Mouse (Mus musculus) lung, postnatal 10 days (tissue): Measurements from ENCODE around the gene Tpbpa.
"Not testable (repeated sequence)": the region's sequence is repeated elsewhere in the genome, so short reads cannot be mapped to it uniquely, and the experiment has no call there.

Experiments
- DNase-seq: peaks from one replicate; pipeline ENCODE4 v3.0.0; 2021

The Tpbpa gene

DNA sequence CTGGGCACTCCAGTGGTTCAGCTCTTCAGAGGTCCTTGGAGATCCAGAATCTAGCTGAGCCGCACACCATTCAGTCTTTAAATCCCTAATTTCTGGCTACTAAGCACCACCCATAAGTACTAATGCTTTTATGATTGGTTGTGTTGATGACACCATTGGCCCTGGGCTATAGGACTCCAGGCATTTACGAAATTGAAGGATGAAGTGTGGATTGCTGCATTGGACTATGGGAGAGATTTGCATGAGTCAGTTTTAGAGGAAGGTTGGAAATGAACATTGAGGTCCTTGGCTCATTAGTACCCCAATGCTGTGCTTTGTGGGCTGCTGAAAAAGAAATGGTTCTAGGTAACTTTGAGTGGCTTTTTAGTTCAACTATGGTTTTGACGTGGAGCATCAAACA, at the start of gene Tpbpa:
Gene Tpbpa (minus strand): TSS at position 101 of the 400 bp plus-strand sequence.
- DNase-seq, result not testable (repeated sequence)

DNA sequence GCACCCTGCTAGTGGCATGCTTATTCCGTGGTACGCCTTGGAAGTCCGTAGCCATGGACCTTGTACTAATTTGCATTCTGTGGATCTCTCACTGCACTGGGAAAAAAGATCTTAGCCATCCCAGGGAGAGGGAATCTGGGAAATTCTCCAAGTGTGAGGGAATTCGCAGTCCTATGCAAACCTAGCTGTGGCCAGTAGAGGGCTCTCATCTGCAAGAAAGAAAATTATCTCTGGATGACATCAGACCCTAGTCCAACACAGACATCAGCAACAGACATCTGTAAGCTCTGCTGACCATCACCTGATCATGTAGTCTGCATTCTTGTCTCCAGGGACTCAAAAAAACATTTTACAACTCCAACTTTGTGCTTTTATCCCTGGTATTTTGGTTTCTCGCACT, 45.1 kb upstream of the Tpbpa start:
- DNase-seq, result not testable (repeated sequence)

DNA sequence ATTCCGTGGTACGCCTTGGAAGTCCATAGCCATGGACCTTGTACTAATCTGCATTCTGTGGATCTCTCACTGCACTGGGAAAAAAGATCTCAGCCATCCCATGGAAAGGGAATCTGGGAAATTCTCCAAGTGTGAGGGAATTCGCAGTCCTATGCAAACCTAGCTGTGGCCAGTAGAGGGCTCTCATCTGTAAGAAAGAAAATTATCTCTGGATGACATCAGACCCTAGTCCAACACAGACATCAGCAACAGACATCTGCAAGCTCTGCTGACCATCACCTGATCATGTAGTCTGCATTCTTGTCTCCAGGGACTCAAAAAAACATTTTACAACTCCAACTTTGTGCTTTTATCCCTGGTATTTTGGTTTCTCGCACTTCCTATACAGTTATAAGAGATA, 30.5 kb upstream of the Tpbpa start:
- DNase-seq, result not testable (repeated sequence)

DNA sequence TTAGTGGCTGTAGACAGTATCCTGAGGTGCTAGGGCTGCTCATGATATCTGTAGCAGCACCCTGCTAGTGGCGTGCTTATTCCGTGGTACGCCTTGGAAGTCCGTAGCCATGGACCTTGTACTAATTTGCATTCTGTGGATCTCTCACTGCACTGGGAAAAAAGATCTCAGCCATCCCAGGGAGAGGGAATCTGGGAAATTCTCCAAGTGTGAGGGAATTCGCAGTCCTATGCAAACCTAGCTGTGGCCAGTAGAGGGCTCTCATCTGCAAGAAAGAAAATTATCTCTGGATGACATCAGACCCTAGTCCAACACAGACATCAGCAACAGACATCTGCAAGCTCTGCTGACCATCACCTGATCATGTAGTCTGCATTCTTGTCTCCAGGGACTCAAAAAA, 22.2 kb upstream of the Tpbpa start:
- DNase-seq, result peak; percentile 2

DNA sequence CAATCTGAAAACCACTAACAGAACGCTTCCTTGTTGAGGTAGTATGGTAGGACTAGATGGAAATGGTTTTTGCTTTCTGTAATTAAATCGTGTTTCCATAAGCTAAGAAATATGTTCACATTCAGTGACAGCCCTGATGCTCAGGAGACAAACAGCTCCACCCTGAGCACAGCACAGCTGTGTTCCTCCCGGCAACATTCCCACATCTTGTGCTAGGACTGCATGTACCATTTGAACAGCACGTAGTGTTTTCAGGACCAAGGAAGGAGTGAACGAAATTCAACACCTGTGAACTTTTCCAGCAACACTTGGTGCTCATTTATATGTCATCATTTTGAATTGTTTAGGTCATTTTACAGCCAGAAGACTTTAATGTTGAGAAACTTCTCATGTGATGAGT, 19.9 kb upstream of the Tpbpa start:
- no peak for DNase-seq

DNA sequence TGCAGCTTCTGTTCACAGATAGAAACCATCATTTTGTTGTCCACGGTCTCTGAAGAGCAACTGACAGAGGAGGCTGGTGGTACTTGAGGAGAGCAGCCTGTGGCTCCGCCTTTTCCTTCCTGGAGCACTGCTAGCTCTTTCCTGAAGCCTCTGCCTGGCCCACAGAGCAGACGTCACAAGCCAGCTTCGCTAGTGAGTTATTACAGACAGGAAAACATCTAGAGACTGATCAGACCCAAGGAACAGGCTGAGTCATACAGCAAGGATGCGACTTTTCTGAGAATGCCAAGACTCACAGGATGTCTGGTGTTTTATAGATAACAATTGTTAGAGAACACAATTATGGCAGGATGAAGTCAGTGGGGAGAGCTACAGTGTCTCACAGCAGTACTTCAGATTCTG, 5.3 kb downstream of the Tpbpa start, which contains the start of the genes Gm49391 and Ctla2a:
Gene Gm49391 (minus strand): TSS at position 72 of the 402 bp plus-strand sequence.
Gene Ctla2a (minus strand): TSS at position 126 of the 402 bp plus-strand sequence.
- peak; percentile 76 for DNase-seq

DNA sequence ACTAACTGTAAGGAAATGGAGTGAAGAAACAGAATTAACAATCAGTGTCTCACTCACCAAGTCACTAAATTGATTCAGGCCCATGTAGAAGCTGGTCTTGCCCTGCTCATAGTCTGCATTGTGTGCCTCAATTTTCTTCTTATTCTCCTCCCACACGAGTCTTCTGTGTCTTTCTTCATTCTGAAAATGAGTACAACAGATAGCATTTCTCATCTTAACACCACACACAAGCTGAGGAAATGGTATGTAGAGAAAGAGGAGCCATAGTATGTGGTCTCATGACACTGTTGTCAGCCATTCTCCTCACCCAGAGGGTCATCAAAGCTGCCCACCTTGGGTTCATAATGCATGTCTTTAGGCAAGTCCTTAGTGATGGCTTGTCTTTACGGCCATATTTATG, 6.3 kb downstream of the Tpbpa start, which contains the start of gene Gm49393:
Gene Gm49393 (minus strand): TSS at position 101 of the 400 bp plus-strand sequence.
- DNase-seq, result not testable (repeated sequence)

DNA sequence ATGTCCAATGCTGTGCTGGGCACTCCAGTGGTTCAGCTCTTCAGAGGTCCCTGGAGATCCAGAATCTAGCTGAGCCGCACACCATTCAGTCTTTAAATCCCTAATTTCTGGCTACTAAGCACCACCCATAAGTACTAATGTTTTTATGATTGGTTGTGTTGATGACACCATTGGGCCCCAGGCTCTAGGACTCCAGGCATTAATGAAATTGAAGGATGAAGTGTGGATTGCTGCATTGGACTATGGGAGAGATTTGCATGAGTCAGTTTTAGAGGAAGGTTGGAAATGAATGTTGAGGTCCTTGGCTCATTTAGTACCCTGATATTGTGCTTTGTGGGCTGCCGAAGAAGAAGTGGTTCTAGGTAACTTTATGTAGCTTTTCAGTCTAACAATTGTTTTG, 37.0 kb downstream of the Tpbpa start, which contains the start of gene Tpbpb:
Gene Tpbpb (minus strand): TSS at position 101 of the 400 bp plus-strand sequence.
- not testable (repeated sequence) for DNase-seq

DNA sequence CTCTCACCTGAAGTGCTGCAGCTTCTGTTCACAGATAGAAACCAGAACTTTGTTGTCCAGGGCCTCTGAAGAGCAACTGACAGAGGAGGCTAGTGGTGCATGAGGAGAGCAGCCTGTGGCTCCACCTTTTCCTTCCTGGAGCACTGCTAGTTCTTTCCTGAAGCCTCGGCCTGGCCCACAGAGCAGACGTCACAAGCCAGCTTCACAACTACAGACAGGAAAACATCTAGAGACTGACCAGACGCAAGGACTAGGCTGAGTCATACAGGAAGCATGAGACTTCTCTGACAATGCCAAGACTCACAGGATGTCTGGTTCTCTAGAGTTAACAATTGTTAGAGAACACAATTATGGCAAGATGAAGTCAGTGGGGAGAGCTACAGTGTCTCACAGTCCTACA, 44.5 kb downstream of the Tpbpa start, which contains the start of gene Ctla2b:
Gene Ctla2b (minus strand): TSS at position 120 of the 400 bp plus-strand sequence.
- DNase-seq, result peak; percentile 77

DNA sequence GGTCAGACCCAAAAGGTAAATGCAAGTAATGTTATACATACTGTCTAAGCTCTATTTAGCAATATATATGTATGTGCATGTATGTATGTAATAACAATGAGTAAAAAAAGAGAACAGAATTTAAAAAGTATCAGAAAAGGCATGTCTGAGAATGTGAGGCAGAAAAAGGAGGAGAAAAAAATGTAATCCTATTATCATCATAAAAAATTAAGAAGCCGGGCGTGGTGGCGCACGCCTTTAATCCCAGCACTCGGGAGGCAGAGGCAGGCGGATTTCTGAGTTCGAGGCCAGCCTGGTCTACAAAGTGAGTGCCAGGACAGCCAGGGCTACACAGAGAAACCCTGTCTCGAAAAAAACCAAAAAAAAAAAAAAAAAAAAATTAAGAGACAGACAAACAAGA, 45.0 kb downstream of the Tpbpa start, which contains the start of gene Gm49392:
Gene Gm49392 (minus strand): TSS at position 101 of the 400 bp plus-strand sequence.
- DNase-seq, result not testable (repeated sequence)

DNA sequence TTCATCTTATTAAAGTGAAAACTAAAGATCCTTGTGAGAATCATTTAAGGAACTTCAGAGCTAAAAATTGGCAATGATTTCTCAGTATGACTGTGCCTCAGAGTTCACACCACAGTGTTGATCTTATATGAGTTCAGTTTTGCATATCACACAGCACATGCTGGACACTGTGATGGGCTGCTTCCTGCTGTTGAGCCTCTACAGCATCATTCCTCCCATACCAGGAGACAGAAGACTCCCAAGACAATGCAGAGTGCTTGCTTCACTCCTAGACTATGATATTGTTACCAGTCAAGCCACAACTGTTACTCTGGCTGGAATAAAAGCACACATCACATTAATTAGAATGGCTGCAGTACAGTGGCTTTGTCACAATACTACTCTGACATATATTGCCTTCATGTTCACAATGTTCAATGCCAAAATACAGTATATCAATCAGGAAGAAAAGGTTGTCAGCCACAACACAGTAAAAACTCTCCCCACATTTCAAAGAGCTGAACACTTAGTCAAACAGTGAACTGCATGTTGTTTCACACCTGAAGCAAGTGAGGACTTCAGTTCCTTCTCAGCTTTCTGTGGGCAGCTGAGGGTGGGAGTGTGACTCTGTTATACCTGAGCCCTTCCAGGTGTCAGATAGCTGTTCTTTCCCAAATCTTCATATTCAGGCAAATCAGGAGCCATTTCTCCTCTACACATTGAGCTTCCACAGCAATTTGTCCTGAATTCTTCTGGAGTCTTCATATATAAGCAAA, 46.2 kb downstream of the Tpbpa start:
- DNase-seq, result no peak

DNA sequence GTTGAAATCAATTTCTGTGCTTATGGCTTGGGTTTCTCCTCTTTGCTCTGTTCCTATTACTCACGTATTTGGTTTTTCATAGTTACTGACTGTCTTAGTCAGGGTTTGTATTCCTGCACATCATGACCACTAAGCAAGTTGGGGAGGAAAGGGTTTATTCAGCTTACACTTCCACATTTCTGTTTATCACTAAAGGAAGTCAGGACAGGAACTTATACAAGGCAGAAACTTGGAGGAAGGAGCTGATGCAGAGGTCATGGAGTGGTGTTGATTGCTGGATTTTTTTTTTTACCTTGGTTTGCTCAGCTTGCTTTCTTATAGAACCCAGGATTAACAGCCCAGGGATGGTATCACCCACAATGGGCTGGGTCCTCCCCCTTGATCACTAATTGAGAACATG, 49.5 kb downstream of the Tpbpa start:
- DNase-seq, result no peak
